Mouse (Mus musculus): ENCODE results near the gene Tom1l2.

Gene Tom1l2

DNA sequence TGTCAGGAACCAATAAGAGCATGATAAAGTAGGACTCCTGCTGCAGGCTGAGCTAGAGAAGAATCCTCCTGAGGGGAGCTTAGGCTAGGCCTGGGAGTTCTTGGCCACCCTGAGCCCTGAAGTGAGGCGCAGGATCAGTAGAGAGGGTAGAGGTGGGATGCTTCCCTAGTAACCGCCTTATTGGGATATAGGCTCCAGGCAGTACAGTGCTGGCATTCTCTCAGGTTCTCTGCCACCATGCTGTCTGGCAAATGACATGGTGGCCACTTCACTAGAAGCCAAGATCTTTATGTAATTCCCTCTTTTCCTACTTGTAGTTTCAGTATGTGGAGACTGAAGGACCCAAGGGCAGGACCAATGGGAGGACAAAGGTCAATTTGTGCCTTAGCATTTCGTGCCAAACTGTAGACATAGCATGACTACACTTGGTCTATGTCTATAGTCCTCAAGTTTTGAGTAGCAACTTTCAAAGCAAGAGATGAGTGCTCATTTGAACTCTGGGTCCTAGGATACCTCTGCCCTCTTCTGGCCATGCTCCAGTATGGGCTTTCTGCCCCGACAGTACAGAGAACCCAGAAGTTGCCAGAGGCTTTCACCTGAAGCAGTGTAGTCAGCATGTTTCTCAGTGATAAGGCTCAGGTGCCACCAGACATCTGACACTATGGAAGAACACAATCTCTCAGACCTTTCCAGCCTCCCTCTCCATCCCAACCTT, 87.3 kb downstream of the Tom1l2 start:
- no peak for DNase-seq (ENCODE audit: low read depth, low spot score)

DNA sequence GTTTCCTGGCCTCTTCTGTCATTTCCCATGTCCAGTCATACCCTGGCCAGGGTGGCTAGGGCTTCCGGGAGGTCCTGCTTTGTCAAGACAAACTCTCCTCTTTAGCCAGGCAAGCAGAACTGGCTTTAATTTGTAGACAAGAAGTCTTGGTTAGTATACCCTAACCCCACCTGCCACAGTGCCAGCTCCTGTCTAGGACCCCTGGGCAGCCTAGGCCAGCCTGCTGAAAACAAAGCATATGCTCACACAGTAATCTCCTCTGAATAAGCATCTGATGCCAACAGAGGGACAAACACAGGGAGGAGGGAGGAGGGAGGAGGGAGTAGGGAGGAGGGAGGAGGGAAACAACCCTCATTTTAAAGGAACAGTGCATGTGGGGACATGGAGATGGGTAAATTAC, 88.1 kb downstream of the Tom1l2 start:
- DNase-seq (ENCODE audit: low read depth, low spot score), result no peak

DNA sequence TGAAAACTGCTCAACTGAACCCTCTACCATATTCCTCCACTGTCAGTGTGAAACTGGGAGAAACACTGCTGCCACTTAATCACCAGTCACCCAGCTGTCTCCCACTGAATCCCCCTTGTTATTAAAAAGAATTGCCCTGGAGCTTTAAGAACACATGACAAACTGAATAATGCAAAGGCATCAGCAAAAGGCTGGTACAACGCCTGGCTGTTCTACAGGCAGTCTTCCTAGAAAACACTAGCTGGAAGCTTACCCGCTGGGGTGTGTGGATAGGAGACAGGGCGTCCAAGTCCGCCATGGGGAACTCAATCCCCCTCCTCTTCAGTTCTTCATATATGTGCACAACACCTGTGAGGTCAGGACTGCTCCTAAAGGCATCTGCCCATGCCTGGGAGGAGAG, 90.3 kb downstream of the Tom1l2 start:
- no peak for DNase-seq (ENCODE audit: low read depth, low spot score)

DNA sequence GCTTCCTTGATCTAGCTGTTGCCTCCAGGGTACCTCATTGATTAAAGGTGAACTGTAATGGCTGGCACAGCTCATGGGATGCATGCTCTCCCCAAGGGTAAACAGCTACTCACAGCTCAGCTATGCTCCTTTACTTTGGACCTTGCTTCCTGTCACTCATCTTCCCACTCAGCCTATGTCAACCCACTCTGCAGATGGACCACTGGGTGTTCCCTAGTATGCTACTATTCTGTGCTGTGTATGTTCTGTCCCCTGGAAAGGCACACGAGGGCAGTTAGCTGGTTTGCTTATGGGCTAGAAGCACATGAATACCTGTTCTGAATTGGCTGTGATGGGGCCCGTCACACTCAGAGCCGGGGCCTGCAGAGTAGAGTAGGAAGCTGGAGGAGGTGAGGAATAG, 92.0 kb downstream of the Tom1l2 start:
- DNase-seq (ENCODE audit: low read depth, low spot score), result no peak

DNA sequence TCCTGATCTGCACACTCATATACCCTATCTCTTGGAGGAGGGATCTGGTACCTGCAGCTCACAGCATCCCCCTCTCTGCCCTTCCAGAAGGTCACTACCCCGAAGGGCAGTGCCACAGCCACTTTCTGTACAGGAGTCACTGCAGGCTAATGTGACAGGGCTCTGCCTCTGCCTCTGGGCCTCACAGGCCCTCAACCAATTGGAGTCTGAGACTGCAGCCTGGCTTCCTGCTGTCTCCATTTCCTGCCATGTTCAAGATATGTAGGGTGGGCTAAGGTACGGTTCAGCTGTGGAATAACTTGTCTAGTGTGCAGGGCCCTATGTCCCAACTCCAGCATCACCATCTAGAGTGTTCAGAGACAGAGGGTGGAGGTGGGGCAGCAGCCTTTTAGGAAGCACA, 95.0 kb downstream of the Tom1l2 start:
- DNase-seq (ENCODE audit: low read depth, low spot score), result no peak

DNA sequence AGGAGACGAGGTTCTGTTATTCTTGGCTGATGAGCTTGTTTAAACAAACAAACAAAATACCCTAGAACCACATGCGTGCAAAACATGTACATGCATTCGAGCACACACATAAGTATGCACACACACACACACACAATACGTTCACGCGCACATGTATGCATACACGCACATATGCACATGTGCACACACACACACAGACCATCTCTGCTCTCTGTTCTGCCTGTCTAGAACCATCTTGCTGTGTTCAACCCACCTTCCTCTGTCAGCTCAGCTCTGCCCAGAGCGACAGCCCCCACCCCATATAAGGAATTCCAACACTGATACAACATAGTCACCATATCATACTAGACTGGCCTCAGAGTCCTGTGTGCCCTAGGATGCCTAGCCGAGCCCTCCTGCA, 96.0 kb downstream of the Tom1l2 start:
- no peak for DNase-seq (ENCODE audit: low read depth, low spot score)

DNA sequence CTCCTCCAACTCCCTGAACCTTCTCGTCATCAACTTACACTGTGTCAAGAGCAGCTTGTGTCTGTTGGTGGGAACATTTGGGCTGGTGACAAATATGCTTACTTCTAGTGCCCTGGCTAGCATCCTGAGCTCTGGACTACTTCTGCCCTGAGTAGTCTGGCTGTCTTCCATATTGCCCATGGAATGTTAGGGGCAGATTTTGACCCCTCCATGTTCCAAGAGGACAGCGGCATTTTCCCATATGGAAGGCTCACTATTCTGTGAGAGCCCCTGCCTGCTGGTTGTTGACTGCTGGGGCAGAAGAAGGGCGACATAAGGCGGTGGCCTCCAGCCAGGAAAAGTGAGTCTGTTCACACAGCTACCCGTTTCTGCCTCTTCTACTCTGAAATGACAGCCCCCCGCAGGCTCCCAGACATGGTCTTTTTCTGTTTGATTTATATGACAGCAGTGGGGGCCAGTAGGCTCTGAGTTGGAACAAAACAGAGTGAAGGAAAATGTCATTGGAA, 96.5 kb downstream of the Tom1l2 start:
- no peak for DNase-seq (ENCODE audit: low read depth, low spot score)

DNA sequence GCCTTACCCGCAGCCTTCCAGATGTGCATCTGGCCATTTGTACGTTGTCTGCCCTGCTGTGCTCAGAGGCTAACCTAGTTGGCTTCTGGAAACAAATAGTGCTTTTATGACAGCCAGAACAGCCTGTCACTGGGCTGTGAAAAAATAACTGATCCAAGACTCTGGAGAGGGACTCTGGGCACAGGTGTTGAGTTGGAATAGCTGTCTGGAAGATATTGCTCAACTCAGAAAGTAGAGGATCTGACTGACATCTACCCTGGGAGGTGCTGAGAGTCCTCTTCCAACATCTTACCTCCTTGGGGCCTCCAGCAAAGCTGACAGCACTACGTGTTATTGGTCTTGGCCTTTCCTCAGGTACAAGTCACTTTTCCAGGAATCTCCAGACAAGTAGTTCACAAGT, 97.1 kb downstream of the Tom1l2 start:
- no peak for DNase-seq (ENCODE audit: low read depth, low spot score)

DNA sequence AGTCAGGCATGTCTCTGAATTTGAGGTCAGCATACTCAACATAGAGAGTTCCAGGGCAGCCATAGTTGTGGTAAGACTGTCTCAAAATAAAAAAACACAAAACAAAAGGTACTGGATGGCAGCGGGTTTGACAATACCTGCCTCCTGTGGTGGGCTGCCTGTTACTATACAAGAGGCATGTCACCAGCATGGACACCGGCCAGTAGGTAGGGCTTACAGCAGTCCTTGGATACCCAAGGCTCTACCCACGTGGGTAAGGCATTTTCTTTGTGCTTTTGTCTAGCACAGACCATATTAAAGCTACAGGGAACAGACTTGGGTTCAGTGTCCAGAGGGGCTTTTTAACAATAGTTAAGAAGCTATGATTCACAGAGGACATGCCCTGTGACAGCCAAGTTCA, 97.5 kb downstream of the Tom1l2 start:
- no peak for DNase-seq (ENCODE audit: low read depth, low spot score)

DNA sequence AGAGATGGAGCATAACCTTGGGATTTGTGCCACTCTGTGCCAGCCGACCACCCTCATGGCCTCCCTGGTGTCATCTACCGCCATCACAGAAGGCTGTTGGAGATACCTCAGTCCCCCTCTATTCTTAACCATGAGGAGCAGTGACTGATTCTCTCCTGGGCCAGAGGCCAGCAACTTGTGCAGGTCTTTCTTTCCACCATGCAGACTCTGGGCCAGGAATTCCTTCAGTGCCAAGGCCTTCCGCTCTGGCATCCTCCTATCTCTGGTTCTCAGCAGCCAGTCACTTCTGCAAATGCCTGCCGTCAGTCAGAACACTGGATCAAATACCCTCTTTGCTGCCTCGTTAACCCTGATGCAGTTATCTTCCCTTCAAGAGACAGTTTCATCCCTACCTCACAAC, 98.4 kb downstream of the Tom1l2 start:
- DNase-seq (ENCODE audit: low read depth, low spot score), result no peak

DNA sequence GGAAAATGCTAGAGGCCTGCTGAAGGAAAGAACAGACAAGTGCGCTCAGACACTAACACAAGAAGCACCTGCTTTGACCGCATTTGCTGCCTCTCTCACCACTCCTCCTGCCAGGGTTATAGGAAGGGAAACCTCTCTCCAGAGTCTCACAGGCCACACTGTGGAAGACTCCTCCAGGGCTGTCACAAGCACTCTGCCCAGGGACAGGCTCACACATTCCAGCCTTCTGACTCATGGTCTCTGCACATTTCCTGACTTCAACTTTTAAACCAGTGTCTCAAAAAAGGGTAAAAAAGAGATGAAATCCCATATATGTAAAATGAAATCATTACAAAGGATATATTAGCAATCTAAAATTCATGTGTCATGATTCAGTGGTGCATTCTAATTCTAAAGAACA, 99.2 kb downstream of the Tom1l2 start:
- no peak for DNase-seq (ENCODE audit: low read depth, low spot score)

DNA sequence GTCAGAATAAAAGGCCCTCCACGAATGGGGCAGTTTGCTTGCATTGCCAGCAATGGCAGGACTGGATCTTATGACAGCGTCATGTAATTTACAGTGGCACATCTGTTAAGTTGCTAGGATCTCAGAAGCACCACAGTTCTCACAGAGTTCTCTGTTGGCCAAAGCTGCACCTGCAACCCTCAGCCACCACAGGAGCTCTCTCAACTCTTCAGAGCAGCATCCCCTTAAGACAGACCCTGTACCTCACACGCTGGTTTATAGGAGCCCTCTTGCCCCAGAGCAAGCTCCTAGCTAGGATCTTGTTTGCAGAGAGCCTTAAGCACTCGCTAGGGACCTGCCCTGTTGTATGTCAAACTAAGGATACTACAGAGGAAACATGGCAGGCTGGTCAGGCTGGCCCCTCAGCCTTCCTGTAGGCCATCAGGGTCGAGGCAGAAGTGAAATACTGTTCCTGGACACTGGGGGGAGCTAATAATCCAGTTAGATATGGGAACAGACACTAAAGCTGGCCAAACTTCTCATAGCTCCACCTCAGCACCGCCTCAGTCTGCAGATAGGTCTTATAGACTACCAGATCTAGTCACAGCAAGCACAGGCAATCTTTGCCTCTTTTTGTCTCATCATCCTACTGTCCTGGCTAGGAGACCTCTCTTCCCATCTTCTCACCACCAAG, 101.6 kb downstream of the Tom1l2 start:
- DNase-seq (ENCODE audit: low read depth, low spot score), result peak; percentile 41

DNA sequence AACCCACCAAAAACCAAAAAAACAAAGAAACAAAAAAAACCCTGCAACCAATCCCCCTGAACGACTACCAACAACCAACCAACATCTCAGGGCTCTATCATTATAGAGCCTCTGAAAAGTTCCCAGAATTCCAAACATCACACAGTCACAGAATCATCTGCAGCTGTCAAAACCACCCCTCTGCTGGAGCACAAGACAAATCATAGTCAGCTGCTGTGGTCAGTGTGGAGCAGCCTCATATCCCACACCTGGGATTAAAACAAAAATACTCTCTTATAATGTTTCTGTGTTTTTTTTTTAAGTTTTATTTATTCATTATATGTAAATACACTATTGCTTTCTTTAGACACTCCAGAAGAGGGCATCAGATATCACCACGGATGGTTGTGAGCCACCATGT, 102.8 kb downstream of the Tom1l2 start:
- DNase-seq (ENCODE audit: low read depth, low spot score), result no peak

DNA sequence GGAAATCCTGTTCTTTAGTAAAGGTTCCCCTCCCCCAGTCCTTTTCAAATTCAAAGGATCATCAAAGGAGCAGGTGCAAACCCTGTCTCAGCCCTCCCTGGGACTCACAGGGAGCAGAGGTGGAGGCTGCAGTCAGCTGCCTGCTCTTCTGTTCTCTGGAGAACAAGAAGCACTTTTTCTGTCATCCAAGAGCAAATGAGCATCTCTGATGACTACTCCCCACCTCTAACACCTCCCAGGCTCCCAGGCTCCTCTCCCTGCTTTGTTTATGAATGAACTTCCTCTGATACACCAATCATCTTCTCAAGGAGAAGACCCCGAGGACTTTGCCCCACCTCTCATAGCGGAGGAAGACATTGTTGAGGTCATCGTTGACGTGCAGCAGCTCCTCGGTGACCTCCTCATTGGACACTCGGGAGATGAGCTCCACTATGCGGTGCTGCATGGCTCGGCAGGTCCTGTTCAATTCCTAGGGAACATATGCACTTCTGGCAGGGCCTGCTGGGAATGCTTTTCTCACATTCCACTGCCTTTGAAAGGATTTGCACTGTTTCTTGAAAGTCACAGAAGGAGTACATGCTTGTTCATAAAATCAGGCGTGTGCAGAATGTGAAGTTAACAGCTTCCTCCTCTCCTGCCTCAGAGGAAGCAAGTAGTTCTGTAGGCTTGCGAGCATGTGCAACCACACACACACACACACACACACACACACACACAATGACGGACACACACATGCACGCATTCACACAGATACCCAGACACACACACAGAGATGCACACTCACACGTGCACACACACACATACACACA, 103.9 kb downstream of the Tom1l2 start:
- no peak for DNase-seq (ENCODE audit: low read depth, low spot score)

DNA sequence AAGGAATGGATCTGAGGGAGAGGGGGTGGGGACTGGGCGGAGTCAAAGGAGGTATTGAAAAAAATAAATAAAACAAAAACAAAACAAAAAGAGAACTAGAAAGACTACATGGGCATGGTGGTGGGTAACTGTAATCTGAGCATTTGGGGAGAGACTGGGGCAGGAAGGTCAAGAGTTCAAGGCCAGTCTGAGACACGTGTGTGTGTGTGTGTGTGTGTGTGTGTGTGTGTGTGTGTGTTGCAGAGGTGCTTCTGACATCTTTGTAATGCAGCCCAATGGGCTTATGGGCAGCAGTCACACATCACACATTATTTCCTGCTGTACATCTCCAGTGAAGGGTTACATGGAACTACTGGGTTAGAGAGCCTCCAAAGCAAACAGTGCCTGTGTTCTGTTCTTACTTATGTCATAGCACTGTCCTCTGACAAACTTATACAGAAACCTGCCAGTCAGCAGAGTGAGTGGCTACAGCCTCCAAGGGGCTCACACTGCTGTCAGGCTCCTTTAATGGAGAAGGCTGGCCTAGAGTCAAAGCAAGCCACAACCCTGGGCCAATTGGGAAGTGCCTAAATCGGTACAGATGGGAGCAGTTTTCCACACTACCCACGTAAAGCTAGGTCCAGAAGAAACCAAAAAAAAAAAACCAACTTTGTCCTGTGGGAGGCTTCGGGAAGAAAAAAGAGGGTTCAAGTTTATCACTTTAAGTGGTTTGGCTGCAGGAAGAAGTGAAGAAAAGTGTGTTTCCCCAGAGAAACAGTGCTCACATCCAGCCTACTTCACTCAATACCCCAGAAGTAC, 104.8 kb downstream of the Tom1l2 start:
- DNase-seq (ENCODE audit: low read depth, low spot score), result no peak

DNA sequence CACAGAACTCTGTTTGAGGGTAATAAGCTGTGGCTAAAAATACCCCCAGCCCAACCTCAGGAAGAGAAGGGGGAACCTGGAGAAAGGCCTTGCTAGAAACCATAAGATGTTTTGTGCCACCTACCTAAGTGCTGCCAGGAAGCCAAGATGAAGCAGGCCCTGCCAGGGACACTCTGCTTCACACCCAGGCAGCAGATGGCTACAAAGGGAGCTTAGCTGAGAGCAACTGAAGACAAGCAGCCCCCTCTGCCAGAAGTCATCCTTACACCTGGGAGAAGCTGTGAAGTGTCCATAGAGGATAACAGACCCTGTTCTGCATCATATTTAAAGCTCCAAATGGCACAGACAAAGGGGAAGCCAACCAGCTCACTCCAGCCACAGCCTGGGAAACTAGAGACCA, 106.6 kb downstream of the Tom1l2 start:
- no peak for DNase-seq (ENCODE audit: low read depth, low spot score)

DNA sequence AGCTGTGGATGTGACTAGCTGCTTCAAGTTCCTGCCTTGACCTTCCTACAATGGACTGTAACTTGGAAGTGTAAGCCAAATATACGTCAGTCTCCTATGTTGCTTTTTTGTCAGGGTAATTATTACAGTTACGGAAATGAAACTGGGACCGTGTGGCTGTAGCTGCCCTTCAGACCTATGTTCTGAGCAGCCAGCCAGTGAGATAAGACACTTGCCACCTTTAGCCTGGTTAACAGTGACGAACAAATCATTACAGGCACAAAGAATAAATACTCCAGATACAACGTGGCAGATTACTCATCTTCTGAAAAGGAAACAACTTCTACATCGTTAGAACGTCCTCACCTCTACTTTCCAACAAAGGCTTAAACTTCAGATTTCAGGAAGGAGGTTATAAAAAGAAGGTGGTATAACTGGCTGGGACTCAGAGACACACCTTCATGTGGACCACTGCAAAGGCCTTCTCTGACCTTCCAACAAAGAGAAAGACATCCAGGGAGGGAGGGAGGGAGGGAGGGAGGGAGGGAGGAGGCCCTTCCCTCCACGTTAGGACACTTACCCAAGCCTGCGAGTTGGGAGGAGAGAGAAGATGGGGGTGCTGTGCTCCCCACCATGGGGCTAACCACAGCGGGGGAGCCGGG, 108.1 kb downstream of the Tom1l2 start:
- DNase-seq (ENCODE audit: low read depth, low spot score), result no peak

DNA sequence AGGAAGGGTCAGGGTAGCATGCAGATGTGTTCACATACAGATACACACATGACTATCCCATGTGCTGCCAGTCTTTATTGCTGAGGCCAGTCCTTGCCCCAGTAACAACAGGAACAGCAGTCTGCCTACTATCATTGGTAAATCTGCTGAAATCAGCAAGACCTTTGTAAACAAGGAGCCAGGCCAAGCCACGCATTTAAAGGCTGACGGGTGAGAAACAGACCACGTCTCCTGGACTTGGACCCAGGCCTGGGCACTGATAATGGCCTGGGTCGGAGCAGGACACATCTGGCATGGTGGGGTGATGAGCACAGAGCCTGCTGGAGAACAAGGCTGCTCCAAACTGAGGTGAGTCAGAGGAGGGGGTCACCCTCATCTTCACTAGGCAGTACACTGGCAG, 112.2 kb downstream of the Tom1l2 start:
- no peak for DNase-seq (ENCODE audit: low read depth, low spot score)

DNA sequence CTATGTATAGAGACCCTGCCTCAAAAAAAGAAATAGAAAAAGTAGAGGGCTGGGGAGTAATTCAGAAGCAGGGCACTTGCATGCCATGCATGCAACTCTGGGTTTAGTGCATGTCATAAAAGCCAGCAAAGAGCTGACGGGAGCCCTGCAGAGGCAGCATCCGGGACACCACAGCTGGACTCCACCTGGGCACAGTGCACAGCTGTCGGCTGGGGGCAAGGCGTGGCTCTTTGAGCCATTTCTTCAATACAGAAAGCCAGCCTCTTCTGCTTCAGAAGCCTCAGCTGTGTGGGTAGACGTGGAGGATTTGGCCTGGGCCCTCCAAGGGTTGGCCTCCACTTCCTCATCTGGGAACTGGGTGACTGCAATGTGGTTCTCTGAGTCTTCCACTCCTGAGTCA, 117.4 kb downstream of the Tom1l2 start:
- no peak for DNase-seq (ENCODE audit: low read depth, low spot score)

DNA sequence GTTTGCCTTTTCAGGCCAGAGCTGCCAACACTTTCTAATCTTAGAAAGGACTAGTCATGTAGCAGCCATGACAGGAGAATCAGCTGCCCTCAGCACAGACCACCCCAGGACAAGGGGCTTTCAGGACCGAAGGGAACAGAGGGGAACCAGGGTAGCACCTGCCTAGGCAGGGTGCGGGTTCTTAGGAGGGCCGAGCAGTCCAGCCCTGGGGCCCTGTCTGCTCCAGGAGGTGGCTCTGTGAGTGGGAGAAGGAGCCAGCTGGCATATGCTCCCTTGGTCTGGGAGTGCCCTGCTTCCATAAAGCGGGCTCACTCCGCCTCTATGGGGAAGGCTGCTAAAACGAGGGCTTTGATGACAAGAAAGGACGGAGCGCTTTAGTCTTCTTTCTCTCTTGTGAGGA, 119.5 kb downstream of the Tom1l2 start:
- DNase-seq (ENCODE audit: low read depth, low spot score), result no peak

DNA sequence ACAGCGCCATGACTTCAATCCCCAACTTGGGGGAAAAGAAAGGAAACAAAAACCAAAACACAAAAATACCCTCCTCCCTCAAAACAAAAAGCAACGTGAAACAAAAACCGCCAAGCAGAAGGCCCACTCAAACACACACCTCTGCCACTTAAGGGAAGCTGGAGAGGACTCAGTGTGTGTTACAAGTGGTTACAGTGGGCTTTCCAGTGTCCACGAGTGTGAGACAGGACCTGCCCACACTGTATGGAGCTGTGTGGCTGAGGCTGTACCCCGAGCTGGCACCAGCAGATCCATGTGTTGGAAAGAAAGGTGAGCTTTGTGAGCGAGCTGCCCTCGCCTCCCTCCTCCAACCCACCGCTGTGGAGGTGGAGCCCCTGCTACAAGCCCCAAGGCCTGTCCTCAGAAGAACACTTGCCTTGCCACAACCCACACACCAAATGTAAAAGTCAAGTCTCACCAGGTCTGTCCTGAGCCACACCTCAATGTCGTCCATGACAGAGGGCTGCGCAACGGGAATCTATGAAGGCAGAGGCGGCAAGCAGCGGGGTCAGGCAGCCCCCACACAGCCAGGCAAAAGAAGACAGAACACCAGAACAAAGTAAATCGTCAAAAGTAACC, 120.2 kb downstream of the Tom1l2 start:
- no peak for DNase-seq (ENCODE audit: low read depth, low spot score)

Data from forelimb bud, embryonic 11.5 days (tissue).